Mouse (Mus musculus) kidney, adult 2 months (tissue): ENCODE results near the gene Esrrg.

Source experiments
- CTCF ChIP-seq: fragments of 200-500 bp; conservative IDR thresholded peaks from 2 replicates; pipeline ENCODE4 v1.5.1; 2011; ENCODE audit warnings: low read depth, mild to moderate bottlenecking, control low read depth, low read length, moderate library complexity, mixed read lengths; ENCODE audit not compliant: insufficient read depth, insufficient read length
- POLR2A ChIP-seq: fragments of 200-500 bp; IDR thresholded peaks from one replicate; pipeline ENCODE4 v1.6.1; 2011; ENCODE audit warnings: low read depth, low read length, control low read depth

DNA sequence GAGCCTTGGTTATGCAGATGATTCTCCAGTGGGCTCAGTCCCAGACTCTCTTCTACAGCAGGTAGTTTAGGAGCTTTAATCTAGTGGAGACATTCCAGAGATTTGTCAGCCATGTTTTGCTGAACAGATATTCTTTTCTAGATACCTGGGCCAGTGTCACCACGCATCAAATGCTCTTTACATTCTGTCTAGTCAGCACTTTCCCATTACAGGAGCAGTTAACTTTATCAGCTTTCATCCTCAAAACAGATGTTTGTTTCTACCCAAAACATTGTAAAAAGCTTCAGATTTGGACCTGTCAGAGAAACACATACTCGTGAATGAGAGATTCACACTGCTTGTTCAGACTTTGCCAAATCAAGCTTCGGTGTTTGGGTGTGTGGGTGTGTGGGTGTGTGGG, 140.7 kb downstream of the Esrrg start:
- TF ChIP-seq POLR2A (no peak), CTCF (no peak)
